7 mouse cellular contexts compared by ENCODE assay signal in genomic region chr7:139011027-139011426, GRCm38 (mm10).
DNase-seq lines count a peak whose midpoint lies in the region; ATAC-seq and TF ChIP-seq lines count a peak whose summit lies in the region.

No protein-coding gene starts in this region.

- no peak for ATAC-seq in limb, embryonic 14.5 days (ENCODE audit: low FRiP score, low read depth)

- H3K4me3 ChIP-seq in limb, embryonic 14.5 days (replicated peaks; ENCODE audit: low read length): no peak overlapping the region

- peak; percentile 16 for DNase-seq in ovary, postnatal 10 days (ENCODE audit: low spot score)
- DNase-seq in ovary, adult 18-20 months (ENCODE audit: low spot score): no peak
- peak; percentile 61 for DNase-seq in ZHBTc4 (ENCODE audit: low read depth, low spot score)
- DNase-seq in cerebellum, postnatal 10 days: peak; percentile 81 to 85
- peak; percentile 72 for DNase-seq in heart, postnatal 4 days
- peak; percentile 31 for DNase-seq in limb, embryonic 14.5 days (ENCODE audit: low spot score)
- peak; percentile 84 for DNase-seq in retina, embryonic 14.5 days (ENCODE audit: low spot score)

- no peaks in the 10 kb centered on the region for H3K36me3 ChIP-seq in limb, embryonic 14.5 days (ENCODE audit: control insufficient read depth, insufficient read depth, low read length)

- H3K4me1 ChIP-seq in limb, embryonic 14.5 days (ENCODE audit: control insufficient read depth, insufficient read depth, low read length): peaks cover 31% of the 10 kb centered on the region

- H3K27me3 ChIP-seq in limb, embryonic 14.5 days (ENCODE audit: control insufficient read depth, insufficient read depth, low read length): peaks cover 28% of the 10 kb centered on the region

- no peak for TF ChIP-seq POLR2A in limb, embryonic 14.5 days (IDR thresholded peaks at IDR 0.05; ENCODE audit: borderline replicate concordance, extremely low read depth, insufficient read depth, insufficient read length)

- H3K27ac ChIP-seq in limb, embryonic 14.5 days (replicated peaks; ENCODE audit: low read depth, low read length): no peak overlapping the region

- H3K4me2 ChIP-seq in limb, embryonic 14.5 days (replicated peaks; ENCODE audit: low read depth, low read length, severe bottlenecking): no peak overlapping the region

- H3K9me3 ChIP-seq in limb, embryonic 14.5 days (ENCODE audit: control insufficient read depth, low read length): no peaks in the 10 kb centered on the region

- H3K9ac ChIP-seq in limb, embryonic 14.5 days (ENCODE audit: low read depth, low read length, severe bottlenecking): no peak overlapping the region

- 44% methylated on average over 3 of the region's 3 CpGs for WGBS in limb, embryonic 14.5 days
